Mouse (Mus musculus): ENCODE results near the gene Prim1. TPM values are rescaled to one million over a fixed set of nuclear protein-coding genes. Genes with fewer than 3 reads are reported as not detected.
"Not testable (repeated sequence)": the region's sequence is repeated elsewhere in the genome, so short reads cannot be mapped to it uniquely, and the experiment has no call there.

Gene Prim1
- polyA plus RNA-seq, 1 experiment from 2014 or later, result 32.1 TPM

DNA sequence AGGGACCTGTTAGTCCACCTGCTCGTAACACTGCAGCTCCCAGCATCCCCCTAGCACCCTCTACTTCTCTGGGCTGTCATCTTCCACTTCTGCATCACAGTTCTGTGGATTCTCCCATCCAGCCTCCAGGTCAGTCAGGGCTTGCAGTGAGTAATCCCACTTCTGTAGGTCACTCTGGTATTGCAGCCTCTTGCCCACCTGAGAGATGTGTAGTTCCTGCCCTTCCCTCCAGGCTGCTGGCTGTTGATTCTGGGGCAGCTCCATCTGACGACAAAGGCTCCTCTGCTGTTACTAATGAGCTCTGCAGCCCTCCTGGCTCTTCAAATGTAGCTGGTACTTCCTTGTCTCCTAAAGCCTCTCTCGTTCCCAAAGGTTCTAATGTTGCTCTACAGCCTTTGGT, 24.9 kb downstream of the Prim1 start:
- Histone ChIP-seq H3K4me1 (replicated peaks) (peaks cover 56% of the 10 kb centered on the region), H3K9me3 (no peaks in the 10 kb centered on the region), H3K36me3 (peaks cover 60% of the 10 kb centered on the region), H3K4me3 (no peak overlapping the region), H3K4me2 (no peak overlapping the region), H3K27ac (replicated peaks) (no peak overlapping the region), H3K27me3 (no peaks in the 10 kb centered on the region), H3K9ac (peak overlapping the region; percentile 1; the same call in 1 of the 2 replicates)
- 74% methylated on average over 3 of the region's 3 CpGs for WGBS
- no peak for ATAC-seq (ENCODE audit: low read depth)

DNA sequence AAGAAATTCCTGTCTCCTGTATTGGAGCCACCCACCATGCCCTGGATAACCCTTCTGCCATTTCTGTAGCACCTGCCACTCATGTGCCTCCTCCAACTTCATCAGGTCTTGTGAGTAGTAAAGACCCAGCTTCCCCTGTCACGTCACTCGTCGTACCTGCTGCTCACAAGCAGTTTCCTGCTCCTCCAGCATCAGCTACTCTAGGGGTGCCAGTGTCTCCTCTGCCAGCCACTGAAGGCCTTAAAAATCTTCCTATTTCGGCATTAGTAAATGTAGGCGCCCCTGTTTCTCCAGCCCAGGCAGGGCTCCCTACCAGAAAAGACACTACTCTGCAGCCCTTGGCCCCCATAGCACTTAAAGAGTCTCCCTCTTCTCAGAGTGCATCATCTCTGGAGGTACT, 25.3 kb downstream of the Prim1 start:
- no peak overlapping the region for H3K4me3 ChIP-seq
- no peaks in the 10 kb centered on the region for H3K27me3 ChIP-seq
- H3K4me2 ChIP-seq, result no peak overlapping the region
- H3K4me1 ChIP-seq (replicated peaks), result peaks cover 58% of the 10 kb centered on the region
- no peak overlapping the region for H3K9ac ChIP-seq
- ATAC-seq (ENCODE audit: low read depth), result no peak
- 94% methylated on average over 5 of the region's 5 CpGs for WGBS
- H3K36me3 ChIP-seq, result peaks cover 64% of the 10 kb centered on the region
- no peak overlapping the region for H3K27ac ChIP-seq (replicated peaks)
- H3K9me3 ChIP-seq, result no peaks in the 10 kb centered on the region

DNA sequence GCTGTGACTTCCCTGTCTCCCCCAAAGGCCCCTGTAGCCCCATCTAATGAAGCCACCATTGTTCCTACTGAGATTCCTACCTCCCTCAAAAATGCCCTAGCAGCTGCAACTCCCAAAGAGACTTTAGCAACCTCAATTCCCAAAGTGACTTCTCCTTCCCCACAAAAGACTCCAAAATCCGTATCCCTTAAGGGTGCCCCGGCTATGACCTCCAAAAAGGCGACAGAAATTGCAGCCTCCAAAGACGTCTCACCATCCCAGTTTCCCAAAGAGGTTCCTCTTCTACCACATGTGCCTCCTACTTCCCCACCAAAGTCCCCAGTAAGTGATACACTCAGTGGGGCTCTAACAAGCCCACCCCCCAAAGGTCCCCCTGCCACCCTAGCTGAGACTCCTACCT, 26.7 kb downstream of the Prim1 start:
- Histone ChIP-seq H3K4me1 (replicated peaks) (peaks cover 57% of the 10 kb centered on the region), H3K4me3 (no peak overlapping the region), H3K9ac (no peak overlapping the region), H3K36me3 (peaks cover 77% of the 10 kb centered on the region), H3K27ac (replicated peaks) (no peak overlapping the region), H3K4me2 (no peak overlapping the region), H3K9me3 (no peaks in the 10 kb centered on the region), H3K27me3 (no peaks in the 10 kb centered on the region)
- no peak for ATAC-seq (ENCODE audit: low read depth)
- WGBS, result 79% methylated on average over 4 of the region's 4 CpGs

DNA sequence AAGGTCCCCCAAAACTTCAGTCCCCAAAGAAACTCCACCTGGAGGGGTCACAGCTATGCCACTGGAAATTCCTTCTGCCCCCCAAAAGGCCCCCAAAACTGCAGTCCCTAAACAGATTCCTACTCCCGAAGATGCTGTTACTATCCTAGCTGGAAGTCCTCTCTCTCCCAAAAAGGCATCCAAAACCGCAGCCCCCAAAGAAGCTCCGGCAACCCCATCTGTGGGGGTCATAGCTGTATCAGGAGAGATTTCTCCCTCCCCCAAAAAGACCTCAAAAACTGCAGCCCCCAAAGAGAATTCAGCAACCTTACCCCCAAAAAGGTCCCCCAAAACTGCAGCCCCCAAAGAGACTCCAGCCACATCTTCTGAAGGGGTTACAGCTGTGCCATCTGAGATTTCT, 27.5 kb downstream of the Prim1 start:
- WGBS, result 91% methylated on average over 3 of the region's 3 CpGs
- peaks cover 84% of the 10 kb centered on the region for H3K36me3 ChIP-seq

DNA sequence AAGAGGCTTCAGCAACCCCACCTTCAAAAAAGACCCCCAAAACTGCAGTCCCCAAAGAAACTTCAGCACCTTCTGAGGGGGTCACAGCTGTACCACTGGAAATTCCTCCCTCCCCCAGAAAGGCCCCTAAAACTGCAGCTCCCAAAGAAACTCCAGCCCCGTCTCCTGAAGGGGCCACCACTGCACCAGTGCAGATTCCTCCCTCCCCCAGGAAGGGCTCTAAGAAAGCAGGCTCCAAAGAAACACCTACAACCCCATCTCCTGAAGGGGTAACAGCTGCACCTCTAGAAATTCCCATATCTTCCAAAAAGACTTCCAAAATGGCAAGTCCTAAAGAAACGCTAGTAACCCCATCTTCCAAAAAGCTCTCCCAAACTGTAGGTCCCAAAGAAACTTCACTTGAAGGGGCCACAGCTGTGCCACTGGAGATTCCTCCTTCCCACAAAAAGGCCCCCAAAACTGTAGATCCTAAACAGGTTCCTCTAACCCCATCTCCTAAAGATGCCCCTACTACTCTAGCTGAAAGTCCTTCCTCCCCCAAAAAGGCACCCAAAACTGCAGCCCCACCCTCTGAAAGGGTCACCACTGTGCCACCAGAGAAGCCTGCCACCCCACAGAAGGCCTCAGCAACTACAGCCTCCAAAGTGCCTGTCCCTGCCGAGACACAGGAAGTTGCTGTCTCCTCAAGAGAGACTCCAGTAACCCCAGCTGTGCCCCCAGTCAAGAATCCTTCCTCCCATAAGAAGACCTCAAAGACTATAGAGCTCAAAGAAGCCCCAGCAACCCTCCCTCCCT, 28.3 kb downstream of the Prim1 start:
- Histone ChIP-seq H3K4me1 (replicated peaks) (peaks cover 42% of the 10 kb centered on the region), H3K27ac (replicated peaks) (no peak overlapping the region), H3K27me3 (no peaks in the 10 kb centered on the region), H3K9me3 (no peaks in the 10 kb centered on the region), H3K4me2 (no peak overlapping the region), H3K9ac (0 out of 2 replicates have a peak overlapping the region, but pooled peaks have one; percentile 49), H3K4me3 (no peak overlapping the region), H3K36me3 (peaks cover 92% of the 10 kb centered on the region)
- ATAC-seq (ENCODE audit: low read depth), result no peak
- WGBS, result 75% methylated on average over 3 of the region's 3 CpGs

More for the DNA sequence above, 27.5 kb downstream of the Prim1 start:
- Histone ChIP-seq H3K9ac (no peak overlapping the region), H3K27ac (replicated peaks) (no peak overlapping the region), H3K4me3 (no peak overlapping the region), H3K9me3 (no peaks in the 10 kb centered on the region), H3K27me3 (no peaks in the 10 kb centered on the region), H3K4me2 (no peak overlapping the region), H3K4me1 (replicated peaks) (peaks cover 49% of the 10 kb centered on the region)
- ATAC-seq (ENCODE audit: low read depth), result no peak

DNA sequence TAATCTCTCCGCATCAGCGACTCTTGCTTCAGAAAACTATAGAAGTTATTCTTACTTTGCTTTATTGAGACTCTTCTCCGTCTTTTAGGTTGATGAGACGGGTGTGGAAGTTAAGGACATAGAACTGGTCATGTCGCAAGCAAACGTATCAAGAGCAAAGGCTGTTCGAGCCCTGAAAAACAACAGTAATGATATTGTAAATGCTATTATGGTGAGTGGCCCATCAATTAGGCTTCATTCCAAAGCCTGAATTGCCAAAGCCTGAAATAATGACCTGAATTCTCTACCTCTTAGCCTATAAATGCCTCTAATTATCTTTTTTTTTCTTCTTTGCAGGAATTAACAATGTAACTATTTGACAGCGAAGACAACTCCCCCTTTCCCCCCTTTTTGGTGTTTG, 33.2 kb downstream of the Prim1 start:
- Histone ChIP-seq H3K4me1 (replicated peaks) (peaks cover 15% of the 10 kb centered on the region), H3K9ac (no peak overlapping the region), H3K4me3 (no peak overlapping the region), H3K9me3 (no peaks in the 10 kb centered on the region), H3K27me3 (no peaks in the 10 kb centered on the region), H3K4me2 (no peak overlapping the region), H3K36me3 (peaks cover 87% of the 10 kb centered on the region), H3K27ac (replicated peaks) (no peak overlapping the region)
- WGBS, result 93% methylated on average over 8 of the region's 8 CpGs
- ATAC-seq (ENCODE audit: low read depth), result no peak

DNA sequence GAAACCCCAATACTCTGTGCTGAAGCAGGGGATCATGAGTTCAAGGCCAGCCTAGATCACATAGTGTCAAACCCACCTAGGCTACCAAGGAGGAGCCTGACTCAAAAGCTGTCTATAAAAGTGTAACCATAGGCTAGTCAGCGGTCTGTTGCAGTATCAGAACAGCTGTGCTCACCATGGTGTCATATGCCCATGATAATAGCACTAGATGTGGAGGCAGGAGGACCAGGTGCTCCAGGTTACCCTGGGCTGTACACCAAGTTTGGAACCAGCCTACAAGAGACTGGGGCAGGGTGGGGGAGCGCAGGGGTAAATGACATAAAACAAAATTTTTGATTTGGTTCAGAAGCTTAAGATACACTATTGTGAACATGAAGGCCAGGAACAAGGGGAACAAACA, 34.8 kb downstream of the Prim1 start:
- Histone ChIP-seq H3K36me3 (peaks cover 71% of the 10 kb centered on the region), H3K4me3 (no peak overlapping the region), H3K27me3 (no peaks in the 10 kb centered on the region), H3K9me3 (no peaks in the 10 kb centered on the region), H3K27ac (replicated peaks) (no peak overlapping the region), H3K4me2 (no peak overlapping the region), H3K9ac (no peak overlapping the region), H3K4me1 (replicated peaks) (0 out of 2 replicates have a peak, but pooled peaks cover 4% of the 10 kb centered on the region)
- no peak for ATAC-seq (ENCODE audit: low read depth)
- WGBS, result 99% methylated on average over 2 of the region's 2 CpGs

DNA sequence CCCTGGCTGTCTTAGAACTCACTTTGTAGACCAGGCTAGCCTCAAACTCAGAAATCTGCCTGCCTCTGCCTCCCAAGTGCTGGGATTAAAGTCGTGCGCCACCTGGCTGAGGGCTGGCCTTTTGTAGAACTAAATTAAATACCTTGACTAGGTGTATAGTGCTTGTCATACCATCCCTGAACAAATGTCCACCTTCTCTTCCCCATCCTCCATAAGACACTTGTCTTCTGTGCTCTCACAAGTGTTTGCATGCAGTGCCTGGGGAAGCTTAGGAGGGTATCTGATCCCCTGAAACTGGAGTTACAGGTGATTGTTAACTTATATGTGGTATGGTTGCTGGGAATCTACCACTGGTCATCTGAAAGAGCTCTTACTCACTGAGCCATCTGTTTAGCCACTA, 35.4 kb downstream of the Prim1 start:
- Histone ChIP-seq H3K9ac (no peak overlapping the region), H3K27ac (replicated peaks) (no peak overlapping the region), H3K36me3 (peaks cover 66% of the 10 kb centered on the region), H3K4me1 (replicated peaks) (no peaks in the 10 kb centered on the region), H3K9me3 (no peaks in the 10 kb centered on the region), H3K4me3 (no peak overlapping the region), H3K27me3 (no peaks in the 10 kb centered on the region), H3K4me2 (no peak overlapping the region)
- ATAC-seq (ENCODE audit: low read depth), result no peak
- 88% methylated on average over 2 of the region's 2 CpGs for WGBS

DNA sequence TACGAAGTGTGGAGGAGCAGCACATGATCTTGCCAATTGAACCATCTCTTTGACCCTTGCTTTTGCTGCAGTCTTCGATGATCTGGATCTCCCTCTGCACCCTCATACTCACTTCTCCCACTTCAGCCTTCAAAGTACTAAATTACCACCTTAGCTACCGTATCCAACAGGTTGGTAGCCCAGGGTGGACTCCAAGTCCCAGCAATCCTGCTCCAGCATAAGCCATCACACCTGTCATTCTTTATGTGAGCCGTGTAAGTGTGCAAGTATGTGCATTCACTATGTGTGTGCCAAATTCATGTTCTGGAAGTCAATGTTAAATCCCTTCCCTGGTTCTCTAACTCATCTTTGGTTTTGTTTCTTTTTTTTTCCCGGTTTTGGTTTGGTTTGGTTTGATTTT, 36.6 kb downstream of the Prim1 start:
- no peak overlapping the region for H3K4me3 ChIP-seq
- H3K36me3 ChIP-seq, result peaks cover 53% of the 10 kb centered on the region
- H3K9me3 ChIP-seq, result no peaks in the 10 kb centered on the region
- H3K27me3 ChIP-seq, result no peaks in the 10 kb centered on the region
- H3K4me1 ChIP-seq (replicated peaks), result no peaks in the 10 kb centered on the region
- no peak overlapping the region for H3K9ac ChIP-seq
- no peak overlapping the region for H3K4me2 ChIP-seq
- H3K27ac ChIP-seq (replicated peaks), result no peak overlapping the region
- ATAC-seq (ENCODE audit: low read depth), result no peak
- 96% methylated on average over 5 of the region's 5 CpGs for WGBS

DNA sequence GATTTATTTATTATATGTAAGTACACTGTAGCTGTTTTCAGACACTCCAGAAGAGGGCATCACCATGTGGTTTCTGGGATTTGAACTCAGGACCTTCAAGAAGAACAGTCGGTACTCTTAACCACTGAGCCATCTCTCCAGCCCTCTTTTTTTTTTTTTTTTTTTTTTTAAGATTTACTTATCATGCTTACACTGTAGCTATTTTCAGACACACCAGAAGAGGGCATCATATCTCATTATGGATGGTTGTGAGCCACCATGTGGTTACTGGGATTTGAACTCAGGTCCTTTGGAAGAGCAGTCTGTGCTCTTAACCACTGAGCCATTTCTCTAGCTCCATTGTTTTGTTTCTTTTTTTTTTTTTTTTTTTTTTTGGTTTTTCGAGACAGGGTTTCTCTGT, 37.2 kb downstream of the Prim1 start:
- not testable (repeated sequence) for H3K4me2 ChIP-seq; H3K27ac ChIP-seq (replicated peaks); H3K9ac ChIP-seq; H3K4me1 ChIP-seq (replicated peaks); H3K27me3 ChIP-seq; H3K9me3 ChIP-seq; ATAC-seq (ENCODE audit: low read depth); H3K4me3 ChIP-seq
- peaks cover 48% of the 10 kb centered on the region for H3K36me3 ChIP-seq
- WGBS, result 100% methylated on average over 1 of the region's 2 CpGs

DNA sequence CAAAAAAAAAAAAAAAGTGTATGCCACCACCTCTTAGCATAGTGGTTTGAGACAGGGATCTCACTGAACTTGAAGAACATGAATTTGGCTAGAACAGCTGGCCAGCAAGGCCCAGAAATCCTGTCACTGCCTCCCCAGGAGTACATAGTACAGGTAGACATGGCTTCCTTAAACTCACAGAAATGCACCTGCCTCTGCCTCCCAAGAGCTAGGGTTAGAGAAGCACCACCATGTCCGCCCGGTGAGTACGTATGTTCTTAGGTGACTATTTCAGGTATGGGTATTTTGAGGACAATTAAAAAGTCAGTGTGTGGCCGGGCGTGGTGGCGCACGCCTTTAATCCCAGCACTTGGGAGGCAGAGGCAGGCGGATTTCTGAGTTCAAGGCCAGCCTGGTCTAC, 38.0 kb downstream of the Prim1 start:
- no peak for ATAC-seq (ENCODE audit: low read depth)
- H3K4me2 ChIP-seq, result no peak overlapping the region
- H3K27ac ChIP-seq (replicated peaks), result no peak overlapping the region
- H3K4me3 ChIP-seq, result no peak overlapping the region
- H3K27me3 ChIP-seq, result no peaks in the 10 kb centered on the region
- 92% methylated on average over 8 of the region's 8 CpGs for WGBS
- peaks cover 40% of the 10 kb centered on the region for H3K36me3 ChIP-seq
- H3K9me3 ChIP-seq, result no peaks in the 10 kb centered on the region
- H3K9ac ChIP-seq, result no peak overlapping the region
- H3K4me1 ChIP-seq (replicated peaks), result peaks cover 6% of the 10 kb centered on the region

DNA sequence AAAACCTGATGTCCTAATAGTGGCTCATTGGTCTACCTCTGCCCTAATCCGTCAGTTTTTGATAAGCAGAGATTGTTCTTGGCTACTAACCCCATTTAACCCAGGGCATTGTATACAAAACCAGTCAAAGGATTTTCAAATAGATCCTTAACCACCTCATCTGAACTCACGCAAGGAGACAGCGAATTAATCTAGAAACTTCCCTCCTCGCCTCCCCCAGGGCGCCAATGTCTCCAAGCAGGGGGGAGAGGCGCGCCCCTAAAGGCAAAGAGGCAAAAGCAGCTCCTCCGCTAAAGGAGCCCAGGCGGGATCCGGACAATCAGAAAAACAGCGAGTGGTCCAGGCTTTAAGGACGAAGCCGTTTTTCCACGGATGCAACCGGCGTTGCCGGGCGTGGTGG, 43.2 kb downstream of the Prim1 start:
- H3K4me2 ChIP-seq, result peak overlapping the region; percentile 91
- no peaks in the 10 kb centered on the region for H3K9me3 ChIP-seq
- WGBS, result 1% methylated on average over 18 of the region's 18 CpGs
- H3K4me3 ChIP-seq, result peak overlapping the region; percentile 96
- peak overlapping the region; percentile 95 for H3K9ac ChIP-seq
- peak overlapping the region; percentile 99 for H3K27ac ChIP-seq (replicated peaks)
- peaks cover 32% of the 10 kb centered on the region for H3K4me1 ChIP-seq (replicated peaks)
- peak; percentile 55; the same call in 1 of the 2 replicates for ATAC-seq (ENCODE audit: low read depth)
- H3K27me3 ChIP-seq, result no peaks in the 10 kb centered on the region
- no peaks in the 10 kb centered on the region for H3K36me3 ChIP-seq
